Mouse (Mus musculus): ENCODE data around the gene Gps2. TPM values are rescaled to one million over a fixed set of nuclear protein-coding genes. Genes with fewer than 3 reads are reported as not detected.
"Not testable (repeated sequence)": the region's sequence is repeated elsewhere in the genome, so short reads cannot be mapped to it uniquely, and the experiment has no call there.

Gene Gps2
- polyA plus RNA-seq, 1 experiment: 104 TPM

DNA sequence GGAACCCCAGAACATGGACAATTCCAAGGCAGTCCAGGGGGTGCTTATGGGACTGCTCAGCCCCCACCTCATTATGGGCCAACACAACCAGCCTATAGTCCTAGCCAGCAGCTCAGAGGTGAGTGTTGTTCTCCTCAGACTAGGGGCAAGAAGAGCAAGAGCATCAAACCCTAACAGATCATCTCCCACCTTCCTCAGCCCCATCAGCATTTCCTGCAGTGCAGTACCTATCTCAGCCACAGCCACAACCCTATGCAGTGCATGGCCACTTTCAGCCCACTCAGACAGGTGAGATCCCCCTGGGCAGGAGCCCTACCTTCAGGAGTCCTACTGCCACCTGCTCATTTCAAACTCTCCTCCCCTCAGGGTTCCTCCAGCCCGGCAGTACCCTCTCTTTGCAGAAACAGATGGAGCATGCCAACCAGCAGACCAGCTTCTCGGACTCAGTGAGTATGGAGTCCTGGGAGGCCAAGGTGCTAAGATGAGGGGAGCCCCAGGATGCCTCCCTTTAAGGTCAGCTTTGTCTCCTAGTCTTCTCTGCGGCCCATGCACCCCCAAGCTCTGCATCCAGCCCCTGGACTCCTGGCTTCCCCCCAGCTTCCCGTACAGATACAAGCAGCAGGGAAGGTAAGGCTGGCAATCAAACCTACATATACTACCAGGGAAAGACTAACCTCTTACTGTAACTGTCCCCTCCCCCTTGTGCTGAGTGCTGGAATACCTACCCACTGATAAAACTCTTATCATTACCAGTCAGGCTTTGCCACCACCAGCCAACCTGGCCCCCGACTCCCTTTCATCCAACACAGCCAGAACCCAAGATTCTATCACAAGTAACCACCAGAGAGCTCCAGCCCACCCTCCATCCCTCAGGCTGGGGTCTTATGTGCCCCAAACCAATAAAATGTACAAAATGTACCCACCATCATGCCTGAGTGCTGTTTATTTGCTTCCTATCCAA, 2.3 kb downstream of the Gps2 start:
- WGBS: 42% methylated on average over 5 of the region's 5 CpGs
- TF ChIP-seq POLR2A (IDR thresholded peaks at IDR 0.05; ENCODE audit: low read depth, low read length): no peak
- peak; percentile 12; the same call in 1 of the 2 replicates for TF ChIP-seq CTCF (IDR thresholded peaks at IDR 0.05; ENCODE audit: extremely low read depth, insufficient read length, insufficient replicate concordance, low read depth, low read length)
- Histone ChIP-seq H3K4me3 (ENCODE audit: low read depth, low read length) (no peak overlapping the region), H3K4me1 (ENCODE audit: control insufficient read depth, insufficient read depth, insufficient read length, low read length) (peaks cover 14% of the 10 kb centered on the region), H3K27me3 (ENCODE audit: control insufficient read depth, insufficient read depth, low read length) (no peaks in the 10 kb centered on the region), H3K27ac (ENCODE audit: insufficient read depth, low read depth, low read length) (no peak overlapping the region), H3K36me3 (ENCODE audit: control insufficient read depth, insufficient read depth, low read length) (peaks cover 50% of the 10 kb centered on the region)

DNA sequence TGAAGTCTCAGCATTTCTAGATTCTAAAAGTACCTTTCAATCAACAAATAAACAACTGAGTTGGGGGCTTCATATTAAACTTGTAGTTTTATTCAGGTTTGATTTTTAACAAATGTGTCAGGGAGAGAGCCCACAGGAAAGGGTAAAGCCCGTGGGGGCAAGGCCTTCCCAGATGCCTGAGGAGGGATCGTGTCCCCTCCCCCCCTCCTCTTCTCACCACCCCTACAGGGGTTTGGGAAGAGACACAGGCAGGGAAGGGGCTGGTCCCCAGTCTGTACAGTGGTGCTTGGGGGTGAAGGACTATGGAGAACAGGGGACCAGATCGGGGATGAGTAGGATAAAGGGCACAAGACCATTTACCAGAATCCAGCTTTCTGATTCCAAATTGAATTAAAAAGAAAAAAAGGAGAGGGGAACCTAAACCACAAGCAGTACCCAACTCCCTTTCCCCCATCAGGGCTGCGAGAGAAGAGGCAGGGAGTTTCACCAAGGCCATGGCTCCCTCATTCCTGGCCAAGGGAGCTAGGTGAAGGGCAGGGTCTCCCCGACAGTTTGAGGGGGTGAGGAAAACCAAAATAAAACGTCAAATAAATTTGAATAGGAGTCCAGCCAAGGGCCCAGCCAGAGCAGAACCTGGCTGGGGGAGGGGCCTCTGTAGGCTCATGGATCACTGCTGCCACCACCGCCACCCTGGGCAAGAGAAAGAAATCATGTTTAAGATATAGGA, 3.1 kb downstream of the Gps2 start:
- peaks cover 41% of the 10 kb centered on the region for H3K36me3 ChIP-seq (ENCODE audit: control insufficient read depth, insufficient read depth, low read length)
- H3K27me3 ChIP-seq (ENCODE audit: control insufficient read depth, insufficient read depth, low read length); H3K27ac ChIP-seq (ENCODE audit: insufficient read depth, low read depth, low read length); H3K4me3 ChIP-seq (ENCODE audit: low read depth, low read length): not testable (repeated sequence)
- peaks cover 14% of the 10 kb centered on the region for H3K4me1 ChIP-seq (ENCODE audit: control insufficient read depth, insufficient read depth, insufficient read length, low read length)
- WGBS: 61% methylated on average over 7 of the region's 7 CpGs

DNA sequence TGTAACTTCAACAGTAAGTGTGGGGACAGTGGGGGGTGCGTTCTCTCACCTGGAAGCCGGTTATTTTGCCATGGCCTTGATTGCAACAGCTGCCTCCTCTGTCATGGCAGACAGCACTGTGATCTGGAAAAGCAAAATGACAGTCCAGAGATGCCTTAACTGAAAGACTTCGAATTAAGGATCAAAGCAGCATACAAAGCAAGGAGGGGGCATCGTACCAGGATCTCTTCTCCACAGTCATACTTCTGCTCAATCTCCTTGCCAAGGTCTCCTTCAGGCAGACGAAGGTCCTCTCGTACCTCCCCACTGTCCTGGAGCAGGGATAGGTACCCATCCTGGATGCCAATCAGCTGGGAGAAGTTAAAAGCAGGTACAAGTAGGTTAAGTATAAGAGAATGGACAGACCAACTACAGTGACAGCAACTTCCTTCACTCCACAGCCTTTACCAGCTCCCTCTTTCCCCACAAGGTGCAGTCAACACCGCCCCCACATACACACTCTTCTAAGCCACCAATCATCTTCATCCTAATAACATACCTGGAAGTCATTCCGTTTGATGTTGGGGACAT, 3.8 kb downstream of the Gps2 start:
- H3K27ac ChIP-seq (ENCODE audit: insufficient read depth, low read depth, low read length): no peak overlapping the region
- peaks cover 14% of the 10 kb centered on the region for H3K4me1 ChIP-seq (ENCODE audit: control insufficient read depth, insufficient read depth, insufficient read length, low read length)
- H3K27me3 ChIP-seq (ENCODE audit: control insufficient read depth, insufficient read depth, low read length): no peaks in the 10 kb centered on the region
- WGBS: 80% methylated on average over 8 of the region's 8 CpGs
- peaks cover 35% of the 10 kb centered on the region for H3K36me3 ChIP-seq (ENCODE audit: control insufficient read depth, insufficient read depth, low read length)
- no peak for TF ChIP-seq CTCF (IDR thresholded peaks at IDR 0.05; ENCODE audit: extremely low read depth, insufficient read length, insufficient replicate concordance, low read depth, low read length)
- no peak for TF ChIP-seq POLR2A (IDR thresholded peaks at IDR 0.05; ENCODE audit: low read depth, low read length)
- H3K4me3 ChIP-seq (ENCODE audit: low read depth, low read length): no peak overlapping the region

DNA sequence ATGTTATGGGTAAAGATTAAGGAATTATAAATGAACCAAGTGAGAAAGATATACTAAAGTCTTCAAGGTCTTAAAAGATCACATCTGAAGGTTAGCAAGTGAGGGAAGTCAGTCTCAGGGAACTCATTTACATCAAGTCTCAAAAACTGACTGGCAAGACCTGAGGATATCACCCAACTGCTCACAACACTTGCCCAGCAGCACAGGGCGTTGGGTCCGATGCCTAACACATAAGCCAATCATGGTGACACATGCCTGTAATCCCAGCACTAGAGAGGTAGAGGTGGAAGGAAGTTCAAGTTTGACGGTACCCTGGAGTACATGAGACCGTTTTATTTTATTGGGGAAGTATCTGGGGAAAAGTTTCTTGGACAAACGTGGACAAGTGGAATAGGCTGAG, 4.4 kb downstream of the Gps2 start:
- 71% methylated on average over 5 of the region's 5 CpGs for WGBS

DNA sequence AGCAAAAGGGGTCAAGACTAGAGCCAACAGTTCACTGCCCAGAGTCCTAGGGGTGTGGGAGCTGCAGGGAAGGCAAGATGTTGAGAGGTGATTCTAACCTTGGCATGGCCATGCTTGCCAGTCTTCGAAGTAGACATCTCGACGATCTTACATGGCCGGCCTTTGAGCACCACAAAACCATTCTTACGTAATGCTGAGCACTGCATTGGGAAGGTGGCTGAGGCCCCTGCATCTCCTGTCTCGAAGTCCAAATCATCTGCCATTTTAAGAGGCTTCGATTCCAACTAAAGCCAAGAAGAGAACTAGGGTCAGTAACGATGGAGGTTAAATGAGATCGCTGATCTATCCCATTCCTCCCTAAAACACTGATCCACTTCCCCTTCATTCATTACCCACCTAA, 5.4 kb downstream of the Gps2 start:
- H3K4me3 ChIP-seq (ENCODE audit: low read depth, low read length): no peak overlapping the region
- peaks cover 35% of the 10 kb centered on the region for H3K36me3 ChIP-seq (ENCODE audit: control insufficient read depth, insufficient read depth, low read length)
- TF ChIP-seq CTCF (IDR thresholded peaks at IDR 0.05; ENCODE audit: extremely low read depth, insufficient read length, insufficient replicate concordance, low read depth, low read length) (no peak), POLR2A (IDR thresholded peaks at IDR 0.05; ENCODE audit: low read depth, low read length) (no peak)
- H3K4me1 ChIP-seq (ENCODE audit: control insufficient read depth, insufficient read depth, insufficient read length, low read length): peaks cover 12% of the 10 kb centered on the region
- 44% methylated on average over 9 of the region's 9 CpGs for WGBS
- no peaks in the 10 kb centered on the region for H3K27me3 ChIP-seq (ENCODE audit: control insufficient read depth, insufficient read depth, low read length)
- H3K27ac ChIP-seq (ENCODE audit: insufficient read depth, low read depth, low read length): no peak overlapping the region

More for the DNA sequence above, 4.4 kb downstream of the Gps2 start:
- Histone ChIP-seq H3K27ac (ENCODE audit: insufficient read depth, low read depth, low read length) (no peak overlapping the region), H3K4me1 (ENCODE audit: control insufficient read depth, insufficient read depth, insufficient read length, low read length) (peaks cover 15% of the 10 kb centered on the region), H3K36me3 (ENCODE audit: control insufficient read depth, insufficient read depth, low read length) (peaks cover 35% of the 10 kb centered on the region), H3K27me3 (ENCODE audit: control insufficient read depth, insufficient read depth, low read length) (no peaks in the 10 kb centered on the region), H3K4me3 (ENCODE audit: low read depth, low read length) (no peak overlapping the region)
- TF ChIP-seq CTCF (IDR thresholded peaks at IDR 0.05; ENCODE audit: extremely low read depth, insufficient read length, insufficient replicate concordance, low read depth, low read length) (no peak), POLR2A (IDR thresholded peaks at IDR 0.05; ENCODE audit: low read depth, low read length) (no peak)

DNA sequence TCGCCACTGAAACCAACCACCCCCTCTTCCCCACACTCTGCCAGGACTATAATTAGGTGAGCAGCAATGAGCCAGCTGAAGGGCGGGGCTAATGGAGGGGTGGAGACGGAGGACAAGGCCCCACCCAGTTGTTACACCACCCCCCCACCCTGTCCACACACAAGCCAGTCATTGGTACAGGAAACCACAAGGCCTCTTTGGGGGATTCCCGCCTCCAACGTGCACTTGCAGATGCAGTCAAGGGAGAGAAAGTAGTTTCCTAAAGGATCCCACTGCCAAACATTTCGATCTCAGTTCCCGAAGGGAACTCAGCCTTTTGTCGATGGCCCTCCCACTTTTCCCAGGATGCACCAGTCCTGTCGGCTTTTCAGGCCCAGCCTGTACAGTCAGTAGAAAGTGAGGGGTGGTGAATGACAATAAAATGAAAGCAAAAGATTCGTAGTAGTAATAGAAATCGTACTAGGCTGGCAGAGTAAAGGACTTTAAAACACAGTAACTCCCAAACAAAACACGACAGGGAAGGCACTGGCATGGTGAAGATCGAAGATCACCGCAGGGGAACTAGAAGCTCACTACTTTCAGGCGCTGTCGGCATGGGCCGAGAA, 6.1 kb downstream of the Gps2 start:
- TF ChIP-seq POLR2A (IDR thresholded peaks at IDR 0.05; ENCODE audit: low read depth, low read length) (no peak), CTCF (IDR thresholded peaks at IDR 0.05; ENCODE audit: extremely low read depth, insufficient read length, insufficient replicate concordance, low read depth, low read length) (no peak)
- Histone ChIP-seq H3K27me3 (ENCODE audit: control insufficient read depth, insufficient read depth, low read length) (no peaks in the 10 kb centered on the region), H3K27ac (ENCODE audit: insufficient read depth, low read depth, low read length) (peak overlapping the region; percentile 88), H3K4me1 (ENCODE audit: control insufficient read depth, insufficient read depth, insufficient read length, low read length) (peaks cover 10% of the 10 kb centered on the region), H3K4me3 (ENCODE audit: low read depth, low read length) (peak overlapping the region; percentile 95), H3K36me3 (ENCODE audit: control insufficient read depth, insufficient read depth, low read length) (peaks cover 35% of the 10 kb centered on the region)
- WGBS: under 1% methylated on average over 17 of the region's 17 CpGs
